Mouse (Mus musculus): ENCODE measurements around the gene Sh2b1. TPM values are rescaled to one million over a fixed set of nuclear protein-coding genes. Genes with fewer than 3 reads are reported as not detected.

Sh2b1 gene
- polyA plus RNA-seq, 1 experiment from 2014 or later: 53.5 TPM

GRCm38 (mm10) chr7:126456382-126457266 lies 18.6 kb downstream of the Sh2b1 start:
- ATAC-seq (replicated peaks; ENCODE audit: low FRiP score): no peak

GRCm38 (mm10) chr7:126455242-126455641 lies 20.0 kb downstream of the Sh2b1 start:
- WGBS: 73% methylated on average over 2 of the region's 2 CpGs
- Histone ChIP-seq H3K9ac (ENCODE audit: low read length) (no peak overlapping the region), H3K27ac (ENCODE audit: low read depth, low read length) (no peak overlapping the region), H3K4me1 (replicated peaks; ENCODE audit: control insufficient read depth, insufficient read depth, low read length) (no peaks in the 10 kb centered on the region), H3K36me3 (ENCODE audit: control insufficient read depth, insufficient read depth, low read length) (no peaks in the 10 kb centered on the region), H3K4me3 (ENCODE audit: low read depth, low read length) (no peak overlapping the region), H3K27me3 (ENCODE audit: control insufficient read depth, insufficient read depth, low read length) (no peaks in the 10 kb centered on the region), H3K9me3 (ENCODE audit: control insufficient read depth, low read length) (no peaks in the 10 kb centered on the region), H3K4me2 (ENCODE audit: low read depth, low read length, severe bottlenecking) (no peak overlapping the region)
- no peak for ATAC-seq (replicated peaks; ENCODE audit: low FRiP score)
- DNase-seq (ENCODE audit: low spot score): no peak

More at GRCm38 (mm10) chr7:126456382-126457266, 18.6 kb downstream of the Sh2b1 start:
- H3K4me2 ChIP-seq (ENCODE audit: low read depth, low read length, severe bottlenecking): no peak overlapping the region
- H3K9ac ChIP-seq (ENCODE audit: low read length): no peak overlapping the region
- no peak for DNase-seq (ENCODE audit: low spot score)
- no peaks in the 10 kb centered on the region for H3K4me1 ChIP-seq (replicated peaks; ENCODE audit: control insufficient read depth, insufficient read depth, low read length)
- no peaks in the 10 kb centered on the region for H3K27me3 ChIP-seq (ENCODE audit: control insufficient read depth, insufficient read depth, low read length)
- WGBS: 87% methylated on average over 17 of the region's 17 CpGs
- H3K9me3 ChIP-seq (ENCODE audit: control insufficient read depth, low read length): no peaks in the 10 kb centered on the region
- no peak overlapping the region for H3K4me3 ChIP-seq (ENCODE audit: low read depth, low read length)
- no peak overlapping the region for H3K27ac ChIP-seq (ENCODE audit: low read depth, low read length)
- H3K36me3 ChIP-seq (ENCODE audit: control insufficient read depth, insufficient read depth, low read length): no peaks in the 10 kb centered on the region

GRCm38 (mm10) chr7:126453861-126454260 lies 21.4 kb downstream of the Sh2b1 start:
- no peaks in the 10 kb centered on the region for H3K9me3 ChIP-seq (ENCODE audit: control insufficient read depth, low read length)
- no peak for DNase-seq (ENCODE audit: low spot score)
- H3K9ac ChIP-seq (ENCODE audit: low read length): no peak overlapping the region
- H3K36me3 ChIP-seq (ENCODE audit: control insufficient read depth, insufficient read depth, low read length): no peaks in the 10 kb centered on the region
- no peak for ATAC-seq (replicated peaks; ENCODE audit: low FRiP score)
- H3K4me1 ChIP-seq (replicated peaks; ENCODE audit: control insufficient read depth, insufficient read depth, low read length): no peaks in the 10 kb centered on the region
- no peak overlapping the region for H3K4me2 ChIP-seq (ENCODE audit: low read depth, low read length, severe bottlenecking)
- H3K27ac ChIP-seq (ENCODE audit: low read depth, low read length): no peak overlapping the region
- no peak overlapping the region for H3K4me3 ChIP-seq (ENCODE audit: low read depth, low read length)
- no peaks in the 10 kb centered on the region for H3K27me3 ChIP-seq (ENCODE audit: control insufficient read depth, insufficient read depth, low read length)
- 86% methylated on average over 7 of the region's 7 CpGs for WGBS

GRCm38 (mm10) chr7:126452244-126452643 lies 23.0 kb downstream of the Sh2b1 start:
- no peaks in the 10 kb centered on the region for H3K4me1 ChIP-seq (replicated peaks; ENCODE audit: control insufficient read depth, insufficient read depth, low read length)
- H3K9me3 ChIP-seq (ENCODE audit: control insufficient read depth, low read length): no peaks in the 10 kb centered on the region
- ATAC-seq (replicated peaks; ENCODE audit: low FRiP score): no peak
- WGBS: 89% methylated on average over 3 of the region's 3 CpGs
- H3K36me3 ChIP-seq (ENCODE audit: control insufficient read depth, insufficient read depth, low read length): no peaks in the 10 kb centered on the region
- no peak overlapping the region for H3K9ac ChIP-seq (ENCODE audit: low read length)
- H3K4me2 ChIP-seq (ENCODE audit: low read depth, low read length, severe bottlenecking): no peak overlapping the region
- no peak for DNase-seq (ENCODE audit: low spot score)
- H3K27me3 ChIP-seq (ENCODE audit: control insufficient read depth, insufficient read depth, low read length): no peaks in the 10 kb centered on the region
- H3K4me3 ChIP-seq (ENCODE audit: low read depth, low read length): no peak overlapping the region
- no peak overlapping the region for H3K27ac ChIP-seq (ENCODE audit: low read depth, low read length)

- Histone ChIP-seq H3K4me3 (ENCODE audit: low read depth, low read length) (no peak overlapping the region), H3K27ac (ENCODE audit: low read depth, low read length) (no peak overlapping the region), H3K4me1 (replicated peaks; ENCODE audit: control insufficient read depth, insufficient read depth, low read length) (no peaks in the 10 kb centered on the region), H3K27me3 (ENCODE audit: control insufficient read depth, insufficient read depth, low read length) (no peaks in the 10 kb centered on the region), H3K36me3 (ENCODE audit: control insufficient read depth, insufficient read depth, low read length) (no peaks in the 10 kb centered on the region), H3K9me3 (ENCODE audit: control insufficient read depth, low read length) (no peaks in the 10 kb centered on the region), H3K4me2 (ENCODE audit: low read depth, low read length, severe bottlenecking) (no peak overlapping the region), H3K9ac (ENCODE audit: low read length) (no peak overlapping the region)
- ATAC-seq (replicated peaks; ENCODE audit: low FRiP score) (no peak), DNase-seq (ENCODE audit: low spot score) (no peak)
- 90% methylated on average over 6 of the region's 6 CpGs for WGBS
Measured at GRCm38 (mm10) chr7:126450641-126451040, 24.6 kb downstream of the Sh2b1 start.

- Histone ChIP-seq H3K36me3 (ENCODE audit: control insufficient read depth, insufficient read depth, low read length) (no peaks in the 10 kb centered on the region), H3K4me1 (replicated peaks; ENCODE audit: control insufficient read depth, insufficient read depth, low read length) (no peaks in the 10 kb centered on the region), H3K27me3 (ENCODE audit: control insufficient read depth, insufficient read depth, low read length) (no peaks in the 10 kb centered on the region), H3K9me3 (ENCODE audit: control insufficient read depth, low read length) (no peaks in the 10 kb centered on the region), H3K4me3 (ENCODE audit: low read depth, low read length) (no peak overlapping the region), H3K27ac (ENCODE audit: low read depth, low read length) (no peak overlapping the region), H3K9ac (ENCODE audit: low read length) (no peak overlapping the region), H3K4me2 (ENCODE audit: low read depth, low read length, severe bottlenecking) (no peak overlapping the region)
- 93% methylated on average over 18 of the region's 18 CpGs for WGBS
- ATAC-seq (replicated peaks; ENCODE audit: low FRiP score): no peak
- DNase-seq (ENCODE audit: low spot score): no peak
Measured at GRCm38 (mm10) chr7:126449991-126450390, 25.2 kb downstream of the Sh2b1 start.

GRCm38 (mm10) chr7:126448481-126448880 lies 26.7 kb downstream of the Sh2b1 start:
- H3K27me3 ChIP-seq (ENCODE audit: control insufficient read depth, insufficient read depth, low read length): no peaks in the 10 kb centered on the region
- H3K9ac ChIP-seq (ENCODE audit: low read length): no peak overlapping the region
- no peaks in the 10 kb centered on the region for H3K9me3 ChIP-seq (ENCODE audit: control insufficient read depth, low read length)
- H3K4me2 ChIP-seq (ENCODE audit: low read depth, low read length, severe bottlenecking): no peak overlapping the region
- H3K4me3 ChIP-seq (ENCODE audit: low read depth, low read length): no peak overlapping the region
- DNase-seq (ENCODE audit: low spot score) (no peak), ATAC-seq (replicated peaks; ENCODE audit: low FRiP score) (no peak)
- no peaks in the 10 kb centered on the region for H3K4me1 ChIP-seq (replicated peaks; ENCODE audit: control insufficient read depth, insufficient read depth, low read length)
- no peak overlapping the region for H3K27ac ChIP-seq (ENCODE audit: low read depth, low read length)
- H3K36me3 ChIP-seq (ENCODE audit: control insufficient read depth, insufficient read depth, low read length): no peaks in the 10 kb centered on the region
- 95% methylated on average over 19 of the region's 19 CpGs for WGBS

- 93% methylated on average over 21 of the region's 21 CpGs for WGBS
- H3K27me3 ChIP-seq (ENCODE audit: control insufficient read depth, insufficient read depth, low read length): no peaks in the 10 kb centered on the region
- no peaks in the 10 kb centered on the region for H3K36me3 ChIP-seq (ENCODE audit: control insufficient read depth, insufficient read depth, low read length)
- no peak overlapping the region for H3K4me3 ChIP-seq (ENCODE audit: low read depth, low read length)
- H3K9me3 ChIP-seq (ENCODE audit: control insufficient read depth, low read length): no peaks in the 10 kb centered on the region
- H3K4me1 ChIP-seq (replicated peaks; ENCODE audit: control insufficient read depth, insufficient read depth, low read length): no peaks in the 10 kb centered on the region
- no peak for ATAC-seq (replicated peaks; ENCODE audit: low FRiP score)
- H3K9ac ChIP-seq (ENCODE audit: low read length): no peak overlapping the region
- H3K4me2 ChIP-seq (ENCODE audit: low read depth, low read length, severe bottlenecking): no peak overlapping the region
- no peak overlapping the region for H3K27ac ChIP-seq (ENCODE audit: low read depth, low read length)
- DNase-seq (ENCODE audit: low spot score): no peak
Measured at GRCm38 (mm10) chr7:126446217-126446616, 29.0 kb downstream of the Sh2b1 start.

Measured in forebrain, embryonic 11.5 days (tissue).